Mouse (Mus musculus): ENCODE measurements around the gene Babam2.

- TF ChIP-seq CTCF (conservative IDR thresholded peaks at IDR 0.05; ENCODE audit: insufficient read depth, insufficient read length, low read depth, low read length): no peak
- no peak for TF ChIP-seq POLR2A (IDR thresholded peaks at IDR 0.05; ENCODE audit: low read depth, low read length)
Measured at GRCm38 (mm10) chr5:31880457-31880856, 183.0 kb downstream of the Babam2 start.

Measured in kidney, adult 2 months (tissue).